Mouse (Mus musculus): ENCODE data around the gene Cmtm1.
"Not testable (repeated sequence)": the region's sequence is repeated elsewhere in the genome, so short reads cannot be mapped to it uniquely, and the experiment has no call there.

Gene Cmtm1

GRCm38 (mm10) chr8:104309441-104310155, at the start of gene Cmtm1, which contains the start of gene Gm45711:
Gene Cmtm1 (minus strand): TSS chr8:104310145.
Gene Gm45711 (minus strand): TSS chr8:104310081.
- POLR2A ChIA-PET = not testable (repeated sequence)
- CTCF ChIA-PET = interaction anchor here in 1 of 4 experiments (0.9 kb wide), 1 partner anchor 255 kb away, joined by 3 read pairs; no protein-coding TSS in a partner anchor

- POLR2A ChIA-PET = interaction anchor here in 2 of 4 experiments (0.7 to 1.9 kb wide), 3 partner anchors 11 to 38 kb away, joined by 3 to 6 read pairs (median 4); no protein-coding TSS in a partner anchor
- CTCF ChIA-PET = interaction anchor here in 3 of 4 experiments (0.5 to 1.4 kb wide), 5 partner anchors 11 to 40 kb away, joined by 3 to 5 read pairs (median 4); no protein-coding TSS in a partner anchor
Measured at GRCm38 (mm10) chr8:104358637-104359036, 48.7 kb upstream of the Cmtm1 start.

GRCm38 (mm10) chr8:104354504-104354903, 44.6 kb upstream of the Cmtm1 start:
- ChIA-PET CTCF (interaction anchor here in 2 of 4 experiments (0.7 to 2.1 kb wide), 3 partner anchors 10 to 81 kb away, joined by 3 to 10 read pairs (median 3); no protein-coding TSS in a partner anchor), POLR2A (interaction anchor here in 2 of 4 experiments (0.5 to 2.4 kb wide), 12 partner anchors 11 to 237 kb away, joined by 3 to 12 read pairs (median 4); partner anchors contain the start of gene Pdp2 (in 1 of the 2))

GRCm38 (mm10) chr8:104353186-104353585, 43.2 kb upstream of the Cmtm1 start:
- CTCF ChIA-PET = interaction anchor here in 3 of 4 experiments (0.5 to 2.1 kb wide), 5 partner anchors 9 to 283 kb away, joined by 3 to 14 read pairs (median 10); no protein-coding TSS in a partner anchor
- POLR2A ChIA-PET = interaction anchor here in 2 of 4 experiments (1.0 to 2.4 kb wide), 7 partner anchors 9 to 89 kb away, joined by 3 to 12 read pairs (median 4); no protein-coding TSS in a partner anchor

GRCm38 (mm10) chr8:104350047-104350446, 40.1 kb upstream of the Cmtm1 start:
- ChIA-PET POLR2A (interaction anchor here in 1 of 4 experiments (1.2 kb wide), 1 partner anchor 58 kb away, joined by 3 read pairs; no protein-coding TSS in a partner anchor), CTCF (no interaction called here)

- ChIA-PET POLR2A (interaction anchor here in 1 of 4 experiments (0.6 kb wide), 1 partner anchor 47 kb away, joined by 3 read pairs; no protein-coding TSS in a partner anchor), CTCF (no interaction called here)
Measured at GRCm38 (mm10) chr8:104348971-104349370, 39.0 kb upstream of the Cmtm1 start.

GRCm38 (mm10) chr8:104346706-104347105, 36.8 kb upstream of the Cmtm1 start:
- POLR2A ChIA-PET = interaction anchor here in 1 of 4 experiments (1.4 to 2.7 kb wide), 4 partner anchors 12 to 37 kb away, joined by 3 to 6 read pairs (median 4); no protein-coding TSS in a partner anchor
- CTCF ChIA-PET = interaction anchor here in 2 of 4 experiments (0.7 to 0.8 kb wide), 2 partner anchors 30 to 50 kb away, joined by 3 read pairs; no protein-coding TSS in a partner anchor

- POLR2A ChIA-PET = interaction anchor here in 3 of 4 experiments (0.5 to 1.8 kb wide), 16 partner anchors 8 to 250 kb away, joined by 3 to 11 read pairs (median 4); partner anchors contain the start of gene Dync1li2 (in 2 of the 3)
- CTCF ChIA-PET = interaction anchor here (0.6 to 3.5 kb wide), 53 partner anchors 8 to 258 kb away, joined by 3 to 40 read pairs (median 5); partner anchors contain the start of genes Dync1li2 (in 2 of the 4), Cklf (in 1 of the 4) and Cmtm4 (in 1 of the 4)
Measured at GRCm38 (mm10) chr8:104344622-104345021, 34.7 kb upstream of the Cmtm1 start.

GRCm38 (mm10) chr8:104343957-104344356, 34.0 kb upstream of the Cmtm1 start:
- POLR2A ChIA-PET = interaction anchor here (0.7 to 2.6 kb wide), 15 partner anchors 9 to 251 kb away, joined by 3 to 11 read pairs (median 3); partner anchors contain the start of genes Dync1li2 (in 2 of the 4) and Cklf (in 1 of the 4)
- CTCF ChIA-PET = interaction anchor here (0.5 to 3.5 kb wide), 77 partner anchors 8 to 280 kb away, joined by 3 to 40 read pairs (median 4); partner anchors contain the start of genes Dync1li2 (in 2 of the 4), Cdh16 (in 1 of the 4), Cklf (in 1 of the 4) and Cmtm4 (in 1 of the 4)

GRCm38 (mm10) chr8:104342426-104342825, 32.5 kb upstream of the Cmtm1 start:
- ChIA-PET CTCF (interaction anchor here in 2 of 4 experiments (0.7 to 3.5 kb wide), 12 partner anchors 13 to 260 kb away, joined by 3 to 40 read pairs (median 4); partner anchors contain the start of genes Cklf (in 1 of the 2) and Dync1li2 (in 1 of the 2)), POLR2A (interaction anchor here in 3 of 4 experiments (0.6 to 2.6 kb wide), 8 partner anchors 12 to 100 kb away, joined by 3 to 9 read pairs (median 4); partner anchors contain the start of genes Cklf (in 1 of the 3) and Dync1li2 (in 1 of the 3))

- CTCF ChIA-PET = interaction anchor here in 2 of 4 experiments (0.7 to 3.5 kb wide), 5 partner anchors 17 to 260 kb away, joined by 4 to 40 read pairs (median 4); no protein-coding TSS in a partner anchor
- POLR2A ChIA-PET = interaction anchor here in 3 of 4 experiments (0.6 to 2.6 kb wide), 7 partner anchors 13 to 101 kb away, joined by 3 to 9 read pairs (median 4); partner anchors contain the start of genes Cklf (in 1 of the 3) and Dync1li2 (in 1 of the 3)
Measured at GRCm38 (mm10) chr8:104341678-104342077, 31.7 kb upstream of the Cmtm1 start.

- CTCF ChIA-PET = interaction anchor here in 3 of 4 experiments (0.6 to 1.2 kb wide), 6 partner anchors 12 to 261 kb away, joined by 3 to 4 read pairs (median 3); no protein-coding TSS in a partner anchor
- POLR2A ChIA-PET = interaction anchor here in 3 of 4 experiments (0.5 to 1.8 kb wide), 8 partner anchors 9 to 92 kb away, joined by 3 to 7 read pairs (median 3); no protein-coding TSS in a partner anchor
Measured at GRCm38 (mm10) chr8:104341106-104341561, 31.2 kb upstream of the Cmtm1 start.

GRCm38 (mm10) chr8:104340233-104341105, 30.5 kb upstream of the Cmtm1 start:
- ChIA-PET POLR2A (interaction anchor here in 3 of 4 experiments (0.5 to 1.8 kb wide), 8 partner anchors 8 to 93 kb away, joined by 3 to 7 read pairs (median 3); no protein-coding TSS in a partner anchor), CTCF (interaction anchor here in 3 of 4 experiments (0.6 to 1.2 kb wide), 8 partner anchors 12 to 262 kb away, joined by 3 to 6 read pairs (median 4); no protein-coding TSS in a partner anchor)

GRCm38 (mm10) chr8:104339983-104340232, 30.0 kb upstream of the Cmtm1 start:
- CTCF ChIA-PET = interaction anchor here in 1 of 4 experiments (0.6 to 1.0 kb wide), 2 partner anchors 95 to 194 kb away, joined by 5 to 6 read pairs; no protein-coding TSS in a partner anchor
- POLR2A ChIA-PET = interaction anchor here in 1 of 4 experiments (0.6 kb wide), 1 partner anchor 11 kb away, joined by 3 read pairs; no protein-coding TSS in a partner anchor

- POLR2A ChIA-PET = interaction anchor here in 2 of 4 experiments (0.5 to 0.6 kb wide), 4 partner anchors 12 to 231 kb away, joined by 3 to 6 read pairs (median 3); no protein-coding TSS in a partner anchor
- CTCF ChIA-PET = interaction anchor here in 2 of 4 experiments (0.6 to 1.0 kb wide), 4 partner anchors 35 to 193 kb away, joined by 4 to 6 read pairs (median 5); no protein-coding TSS in a partner anchor
Measured at GRCm38 (mm10) chr8:104339229-104339982, 29.5 kb upstream of the Cmtm1 start, which contains the start of gene Cmtm3. Gene Cmtm3 (plus strand): TSS chr8:104339410.

GRCm38 (mm10) chr8:104337890-104338289, 27.9 kb upstream of the Cmtm1 start:
- ChIA-PET POLR2A (no interaction called here), CTCF (interaction anchor here in 1 of 4 experiments (0.8 kb wide), 1 partner anchor 239 kb away, joined by 3 read pairs; no protein-coding TSS in a partner anchor)
